Mouse (Mus musculus): ENCODE measurements around the gene Birc5.

GRCm38 (mm10) chr11:117871376-117871775, 22.3 kb downstream of the Birc5 start:
- no peak for TF ChIP-seq CTCF (IDR thresholded peaks at IDR 0.05; ENCODE audit: low read depth)
- no peak for TF ChIP-seq EP300 (optimal IDR thresholded peaks at IDR 0.05)

Data from stomach, postnatal 0 days (tissue).